Mouse (Mus musculus) midbrain, embryonic 15.5 days (tissue): ENCODE measurements at regions not wholly inside any gene's neighbourhood (a gene's known extent, or its start where the extent isn't known, plus 50 kb on each side); places are given as distances from the start of the nearest gene placed in this dataset.

Experiments used
- ATAC-seq: fragments of 200-750 bp; cut with Nextera tagmentation; replicated peaks from 2 replicates; pipeline ENCODE4 v1.8.0; 2017; ENCODE audit warnings: moderate TSS enrichment
- H3K27ac ChIP-seq: fragments of 300-500 bp; sonication (generic); 2 replicates; pipeline ENCODE4 v1.5.1; 2015; ENCODE audit warnings: mild to moderate bottlenecking, inconsistent platforms
- H3K27me3 ChIP-seq: fragments of 300-500 bp; sonication (generic); replicated peaks from 2 replicates; pipeline ENCODE4 v1.6.1; 2015; ENCODE audit warnings: inconsistent platforms
- H3K36me3 ChIP-seq: fragments of 300-500 bp; sonication (generic); replicated peaks from 2 replicates; pipeline ENCODE4 v1.6.1; 2015; ENCODE audit warnings: inconsistent platforms
- H3K4me1 ChIP-seq: fragments of 300-500 bp; sonication (generic); 2 replicates; pipeline ENCODE4 v1.6.1; 2015; ENCODE audit warnings: inconsistent platforms
- H3K4me2 ChIP-seq: fragments of 300-500 bp; sonication (generic); 2 replicates; pipeline ENCODE4 v1.6.1; 2015; ENCODE audit warnings: inconsistent platforms, mild to moderate bottlenecking, moderate library complexity
- H3K4me3 ChIP-seq: fragments of 300-500 bp; sonication (generic); 2 replicates; pipeline ENCODE4 v1.5.1; 2015; ENCODE audit warnings: mild to moderate bottlenecking, inconsistent platforms
- H3K9ac ChIP-seq: fragments of 300-500 bp; sonication (generic); 2 replicates; pipeline ENCODE4 v1.6.1; 2015; ENCODE audit warnings: mild to moderate bottlenecking, inconsistent platforms
- H3K9me3 ChIP-seq: fragments of 300-500 bp; sonication (generic); 2 replicates; pipeline ENCODE4 v1.6.1; 2016; ENCODE audit warnings: inconsistent platforms
- WGBS: fragments of 180-500 bp; shearing (Covaris S2); methylation state at CpG from one replicate; pipeline ENCODE4 v1.1.7; 2015; ENCODE audit warnings: mixed read lengths; 5-methylcytosine and 5-hydroxymethylcytosine counted together

DNA sequence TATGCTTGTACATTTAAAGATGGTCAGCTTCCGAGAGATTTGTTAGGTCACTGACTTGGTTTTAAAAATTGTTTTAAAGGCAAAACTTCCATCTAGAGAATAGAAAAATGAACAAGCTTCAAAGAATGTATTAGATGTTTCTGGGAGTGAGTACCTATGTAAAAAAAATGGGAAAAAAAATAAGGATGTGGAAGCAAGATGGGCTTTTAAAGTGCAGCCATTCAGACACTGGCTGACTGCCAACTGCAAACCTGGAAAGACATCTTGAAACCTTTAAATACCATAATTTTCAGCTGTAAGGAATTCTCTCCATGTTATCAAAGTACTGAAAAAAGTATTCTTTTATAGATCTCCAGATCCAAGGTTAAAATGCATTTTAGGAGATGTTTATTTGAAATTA lies 315.7 kb downstream of the Fgf10 start:
- Histone ChIP-seq H3K9me3 (no peaks in the 10 kb centered on the region), H3K27me3 (no peaks in the 10 kb centered on the region), H3K4me3 (no peak overlapping the region), H3K4me2 (no peak overlapping the region), H3K9ac (no peak overlapping the region), H3K36me3 (no peaks in the 10 kb centered on the region), H3K4me1 (no peaks in the 10 kb centered on the region), H3K27ac (no peak overlapping the region)
- ATAC-seq: no peak
- 92% methylated on average over 1 of the region's 1 CpGs for WGBS

DNA sequence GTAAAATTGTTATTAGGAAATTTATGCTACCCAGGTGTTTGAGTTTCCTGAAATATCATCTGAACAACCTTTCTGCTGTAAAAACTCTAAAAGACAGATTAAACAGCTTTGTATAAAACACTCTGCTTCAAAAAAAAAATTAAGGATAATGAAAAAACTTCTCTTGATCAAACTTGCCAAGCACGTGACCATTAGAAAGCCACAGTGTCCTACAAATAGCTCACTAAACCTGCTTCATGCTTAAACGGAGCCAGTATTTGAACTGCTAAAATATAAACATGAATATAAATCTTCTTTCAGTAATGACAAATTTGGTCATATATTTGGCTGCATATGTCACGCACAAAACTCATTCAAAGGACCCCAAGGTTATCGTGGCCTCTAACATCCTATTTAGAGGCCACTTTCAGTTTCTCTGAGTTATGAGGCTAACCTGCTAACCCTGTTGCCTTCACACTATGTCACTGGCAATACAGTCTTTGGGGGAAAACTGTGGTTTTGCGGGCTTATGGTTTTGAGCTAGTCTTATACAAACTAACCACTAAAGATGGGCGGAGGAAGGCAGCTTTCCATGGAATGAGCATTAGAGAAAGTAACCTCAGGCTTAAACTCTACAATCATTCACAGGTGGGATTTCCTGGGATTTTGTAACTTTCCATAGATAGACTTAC lies 355.8 kb downstream of the Fgf10 start:
- no peak for ATAC-seq
- Histone ChIP-seq H3K9ac (no peak overlapping the region), H3K9me3 (no peaks in the 10 kb centered on the region), H3K27me3 (no peaks in the 10 kb centered on the region), H3K4me1 (no peaks in the 10 kb centered on the region), H3K36me3 (no peaks in the 10 kb centered on the region), H3K27ac (no peak overlapping the region), H3K4me2 (no peak overlapping the region), H3K4me3 (no peak overlapping the region)
- 92% methylated on average over 6 of the region's 6 CpGs for WGBS

DNA sequence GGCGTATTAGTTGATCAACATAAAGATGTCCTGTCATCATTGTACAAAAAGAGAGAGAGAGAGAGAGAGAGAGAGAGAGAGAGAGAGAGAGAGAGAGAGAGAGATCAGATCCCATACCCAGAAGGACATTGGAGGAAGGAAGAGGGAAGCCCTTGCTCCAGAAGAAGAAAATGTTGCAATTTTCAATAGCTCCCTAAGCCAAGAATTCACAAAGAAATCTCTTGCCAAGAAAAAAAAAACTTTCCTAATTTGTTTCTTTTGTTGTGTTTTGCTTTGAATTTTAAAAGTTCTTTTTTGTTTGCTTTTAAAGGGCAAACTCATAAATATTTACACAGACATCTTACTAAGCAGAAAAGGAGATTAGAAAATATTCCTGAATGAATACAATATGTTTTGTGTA lies 370.0 kb downstream of the Fgf10 start:
- H3K4me1 ChIP-seq: no peaks in the 10 kb centered on the region
- no peak for ATAC-seq
- 86% methylated on average over 1 of the region's 1 CpGs for WGBS
- no peaks in the 10 kb centered on the region for H3K9me3 ChIP-seq
- no peak overlapping the region for H3K9ac ChIP-seq
- no peak overlapping the region for H3K27ac ChIP-seq
- H3K4me3 ChIP-seq: no peak overlapping the region
- no peaks in the 10 kb centered on the region for H3K36me3 ChIP-seq
- H3K27me3 ChIP-seq: no peaks in the 10 kb centered on the region
- no peak overlapping the region for H3K4me2 ChIP-seq

DNA sequence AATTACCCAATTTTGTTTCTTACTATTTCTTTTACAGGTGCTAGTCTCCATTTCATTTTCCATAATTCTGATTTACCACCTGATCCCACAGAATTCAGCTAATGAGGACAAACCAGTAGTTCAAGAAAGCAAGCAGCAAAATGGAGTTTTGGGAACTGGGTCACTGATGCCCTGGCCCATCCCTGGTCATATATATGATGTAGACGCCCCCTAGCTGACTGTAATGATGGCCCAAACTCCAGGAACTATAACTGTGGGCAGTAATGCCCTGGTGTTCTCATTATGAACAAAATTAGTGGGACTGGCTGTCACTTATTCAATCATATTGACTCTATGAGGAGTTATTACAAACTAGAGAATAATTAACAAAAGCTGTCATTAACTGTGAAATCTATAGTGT lies 375.5 kb downstream of the Fgf10 start:
- WGBS: 65% methylated on average over 1 of the region's 1 CpGs
- H3K4me2 ChIP-seq: no peak overlapping the region
- no peak overlapping the region for H3K4me3 ChIP-seq
- H3K36me3 ChIP-seq: no peaks in the 10 kb centered on the region
- no peak overlapping the region for H3K9ac ChIP-seq
- H3K27me3 ChIP-seq: no peaks in the 10 kb centered on the region
- no peak for ATAC-seq
- no peaks in the 10 kb centered on the region for H3K4me1 ChIP-seq
- H3K9me3 ChIP-seq: no peaks in the 10 kb centered on the region
- H3K27ac ChIP-seq: no peak overlapping the region

DNA sequence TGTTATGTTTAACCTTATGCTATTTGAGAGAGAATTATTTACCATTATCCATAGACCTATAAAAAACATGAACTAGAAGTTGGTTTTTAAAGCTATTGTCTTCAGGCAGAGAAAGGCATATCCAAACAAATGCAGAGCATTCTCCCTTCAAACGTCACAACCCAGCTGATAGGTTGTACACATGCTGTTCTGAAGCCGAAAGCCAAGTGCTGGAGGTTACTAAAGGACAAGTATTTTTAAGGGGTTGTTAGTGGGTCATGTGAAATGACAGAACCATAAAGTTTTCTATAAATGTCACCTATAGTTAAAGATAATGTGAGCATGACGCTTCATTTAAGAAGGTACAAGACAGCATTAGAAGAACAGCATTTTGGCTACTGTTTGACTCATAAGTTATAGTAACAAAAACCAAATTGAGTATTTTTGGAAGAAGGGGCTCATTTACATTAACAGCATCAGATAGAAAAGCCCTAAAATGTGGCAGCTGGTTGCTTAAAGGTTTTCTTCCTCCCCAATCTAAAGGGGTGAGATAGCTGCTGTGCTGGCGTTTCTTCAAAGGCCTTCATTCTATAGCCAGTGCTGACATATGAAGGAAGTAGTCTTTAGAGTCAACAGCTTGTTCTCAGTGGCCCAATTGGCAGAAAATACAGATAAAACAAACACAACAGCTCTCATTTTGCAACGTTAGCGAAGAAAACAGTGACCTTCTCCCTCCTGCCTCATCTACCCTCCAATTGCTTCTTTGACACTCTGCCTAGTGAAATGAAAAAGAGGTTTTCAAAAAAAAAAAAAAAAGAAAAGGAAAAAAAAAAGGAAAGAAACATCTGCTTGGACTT lies 359.4 kb upstream of the Paip1 start:
- ATAC-seq: no peak
- WGBS: 90% methylated on average over 6 of the region's 6 CpGs

DNA sequence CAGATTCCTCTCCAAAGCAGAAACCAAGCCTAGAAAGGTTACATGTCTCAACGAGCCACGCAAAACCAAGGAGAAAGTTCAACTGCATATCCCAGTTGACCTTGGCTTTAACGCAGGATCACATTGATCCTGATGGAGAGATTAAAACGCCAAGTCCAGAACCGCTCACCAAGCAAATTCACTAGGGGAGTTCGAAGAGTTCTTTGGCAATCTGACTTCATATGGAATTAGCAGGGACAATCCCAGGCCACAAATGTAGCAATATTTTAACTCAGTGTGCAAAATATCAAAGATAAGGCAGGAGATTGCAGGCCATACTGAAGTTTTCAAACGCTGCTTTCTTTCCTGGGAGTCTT lies 358.8 kb upstream of the Paip1 start:
- WGBS: 90% methylated on average over 7 of the region's 7 CpGs
- no peaks in the 10 kb centered on the region for H3K36me3 ChIP-seq
- no peak for ATAC-seq
- H3K9ac ChIP-seq: no peak overlapping the region
- no peaks in the 10 kb centered on the region for H3K4me1 ChIP-seq
- no peaks in the 10 kb centered on the region for H3K27me3 ChIP-seq
- H3K27ac ChIP-seq: no peak overlapping the region
- H3K9me3 ChIP-seq: no peaks in the 10 kb centered on the region
- H3K4me2 ChIP-seq: no peak overlapping the region
- no peak overlapping the region for H3K4me3 ChIP-seq

More for the DNA sequence above, 359.4 kb upstream of the Paip1 start:
- Histone ChIP-seq H3K4me1 (no peaks in the 10 kb centered on the region), H3K4me2 (no peak overlapping the region), H3K9me3 (no peaks in the 10 kb centered on the region), H3K27ac (no peak overlapping the region), H3K4me3 (no peak overlapping the region), H3K36me3 (no peaks in the 10 kb centered on the region), H3K27me3 (no peaks in the 10 kb centered on the region), H3K9ac (no peak overlapping the region)

DNA sequence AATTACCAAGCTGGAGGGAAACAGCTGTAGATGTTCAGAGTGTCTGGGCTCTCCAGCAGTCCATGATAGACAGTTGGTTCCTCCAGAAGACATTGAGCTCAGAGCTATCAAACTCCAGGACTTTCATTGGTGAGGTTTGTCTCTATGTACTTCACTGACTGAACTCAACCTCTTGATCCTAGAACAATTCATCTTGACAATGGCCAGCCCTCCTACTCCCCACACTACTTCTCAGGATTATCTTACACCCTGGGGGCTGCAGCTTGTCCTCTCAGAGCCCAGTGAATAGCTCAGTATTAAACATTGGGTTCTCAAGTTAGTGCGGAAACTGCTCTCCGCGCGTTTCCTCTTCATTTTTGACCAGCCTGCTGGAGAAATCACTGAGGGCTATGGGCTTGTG lies 349.2 kb upstream of the Paip1 start:
- Histone ChIP-seq H3K4me1 (no peaks in the 10 kb centered on the region), H3K4me3 (no peak overlapping the region), H3K4me2 (no peak overlapping the region), H3K36me3 (no peaks in the 10 kb centered on the region), H3K27ac (no peak overlapping the region), H3K9ac (no peak overlapping the region), H3K27me3 (no peaks in the 10 kb centered on the region), H3K9me3 (no peaks in the 10 kb centered on the region)
- WGBS: 86% methylated on average over 4 of the region's 4 CpGs
- no peak for ATAC-seq

DNA sequence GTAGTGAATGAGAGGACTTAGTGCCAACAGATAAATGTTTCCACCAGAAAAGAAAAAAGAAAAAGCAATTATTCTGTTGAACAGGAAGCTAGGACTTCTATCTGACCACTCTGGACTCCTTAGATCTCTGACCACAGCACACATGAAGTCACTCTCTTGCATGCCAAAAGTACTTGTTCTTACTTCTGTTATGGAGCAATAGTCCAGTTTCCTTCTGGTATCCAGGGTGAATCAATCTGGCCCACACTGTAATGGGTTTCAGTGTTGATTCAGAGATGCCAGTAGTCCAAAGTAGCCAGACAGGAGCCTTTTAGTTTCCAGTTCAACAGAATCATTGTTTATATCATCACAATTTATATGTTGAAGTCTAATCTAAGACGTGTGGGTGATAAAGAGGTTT lies 346.7 kb upstream of the Paip1 start:
- WGBS: 59% methylated on average over 1 of the region's 1 CpGs
- Histone ChIP-seq H3K27me3 (no peaks in the 10 kb centered on the region), H3K27ac (no peak overlapping the region), H3K9ac (no peak overlapping the region), H3K4me1 (no peaks in the 10 kb centered on the region), H3K36me3 (no peaks in the 10 kb centered on the region), H3K4me3 (no peak overlapping the region), H3K9me3 (no peaks in the 10 kb centered on the region), H3K4me2 (no peak overlapping the region)
- no peak for ATAC-seq

DNA sequence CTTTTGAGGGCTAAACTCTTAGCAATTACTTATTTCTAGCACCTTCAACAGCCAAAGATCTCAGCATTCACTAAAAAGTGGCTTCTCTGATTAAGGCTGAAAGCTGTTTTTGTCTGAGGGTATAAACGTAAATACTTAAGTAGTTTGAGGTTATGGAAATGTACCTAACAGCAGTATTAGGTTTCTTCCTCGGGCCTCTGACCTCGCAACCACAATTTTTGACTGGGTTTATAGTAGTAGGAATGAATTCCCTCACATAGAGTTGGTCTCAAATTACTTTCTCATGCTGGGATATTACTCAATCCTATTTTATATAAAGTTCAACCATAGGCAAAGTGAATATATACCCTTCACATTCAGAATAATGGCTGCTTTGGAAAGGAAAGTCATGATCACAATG lies 310.5 kb upstream of the Paip1 start:
- 86% methylated on average over 3 of the region's 3 CpGs for WGBS
- Histone ChIP-seq H3K9ac (no peak overlapping the region), H3K27ac (no peak overlapping the region), H3K27me3 (no peaks in the 10 kb centered on the region), H3K36me3 (no peaks in the 10 kb centered on the region), H3K4me2 (no peak overlapping the region), H3K4me1 (no peaks in the 10 kb centered on the region), H3K9me3 (no peaks in the 10 kb centered on the region), H3K4me3 (no peak overlapping the region)
- ATAC-seq: no peak

DNA sequence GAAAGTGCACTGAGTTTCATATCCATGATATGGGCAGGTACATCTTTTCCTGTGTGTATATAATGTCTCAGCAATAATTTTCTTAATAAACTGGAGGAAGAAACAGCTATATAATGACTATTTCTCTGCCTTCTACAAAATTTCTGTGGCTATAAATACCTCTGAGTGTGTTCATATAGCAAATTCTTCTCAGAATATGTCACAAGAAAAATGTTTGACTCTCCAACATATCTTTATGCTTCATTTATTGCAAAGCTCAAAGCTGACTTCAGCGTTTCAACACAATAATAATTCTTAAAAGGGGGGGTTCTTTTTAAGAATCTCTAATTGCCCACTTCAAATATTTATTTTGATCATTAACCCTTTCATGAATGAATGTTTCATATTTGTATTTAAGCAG lies 310.0 kb upstream of the Paip1 start:
- WGBS: 72% methylated on average over 1 of the region's 1 CpGs
- no peak for ATAC-seq
- no peaks in the 10 kb centered on the region for H3K9me3 ChIP-seq

DNA sequence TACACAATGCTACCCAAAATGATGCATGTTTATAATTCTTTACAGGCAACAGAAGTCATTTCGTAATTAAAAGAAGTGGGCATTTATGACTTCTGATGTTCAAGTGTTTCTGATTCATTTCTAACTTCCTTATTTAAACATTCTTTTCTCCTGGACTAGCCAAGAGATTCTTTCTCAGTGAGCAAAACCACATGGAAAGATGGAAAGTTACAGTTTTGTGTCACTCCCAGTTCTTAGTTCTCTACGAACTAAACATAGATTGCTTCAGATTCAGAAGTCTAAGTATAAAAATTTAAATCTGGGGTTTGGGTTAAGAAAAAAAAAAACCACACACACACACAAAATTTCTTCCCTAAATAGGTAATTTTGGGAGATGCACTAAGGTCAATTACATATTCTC lies 288.0 kb upstream of the Paip1 start:
- H3K36me3 ChIP-seq: no peaks in the 10 kb centered on the region
- 93% methylated on average over 2 of the region's 2 CpGs for WGBS
- no peak overlapping the region for H3K4me3 ChIP-seq
- H3K9me3 ChIP-seq: no peaks in the 10 kb centered on the region
- H3K27me3 ChIP-seq: no peaks in the 10 kb centered on the region
- ATAC-seq: no peak
- H3K4me2 ChIP-seq: no peak overlapping the region
- H3K9ac ChIP-seq: no peak overlapping the region
- no peak overlapping the region for H3K27ac ChIP-seq
- H3K4me1 ChIP-seq: no peaks in the 10 kb centered on the region

More for the DNA sequence above, 310.0 kb upstream of the Paip1 start:
- Histone ChIP-seq H3K27ac (no peak overlapping the region), H3K27me3 (no peaks in the 10 kb centered on the region), H3K36me3 (no peaks in the 10 kb centered on the region), H3K4me3 (no peak overlapping the region), H3K9ac (no peak overlapping the region), H3K4me2 (no peak overlapping the region), H3K4me1 (no peaks in the 10 kb centered on the region)

DNA sequence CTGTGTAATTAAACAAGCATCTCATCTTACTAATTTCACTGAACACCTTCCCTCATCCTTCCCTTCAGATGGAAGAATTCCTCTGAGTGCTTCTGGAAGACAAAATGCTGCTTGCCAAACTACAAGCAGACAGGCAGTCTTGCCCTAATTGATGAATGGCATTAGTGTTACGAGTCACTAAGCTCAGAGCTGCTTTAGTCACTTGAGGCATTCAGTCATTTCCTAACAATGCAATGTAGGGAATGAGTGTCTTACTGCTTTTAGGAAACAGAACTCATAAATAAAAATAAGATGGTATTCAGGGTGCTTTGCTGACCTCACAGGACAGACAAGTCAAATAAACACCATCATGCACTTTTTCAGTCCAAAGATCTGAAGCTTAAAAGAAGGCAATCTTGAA lies 285.1 kb upstream of the Paip1 start:
- H3K9me3 ChIP-seq: no peaks in the 10 kb centered on the region
- H3K4me2 ChIP-seq: no peak overlapping the region
- H3K9ac ChIP-seq: no peak overlapping the region
- WGBS: 0% methylated on average over 1 of the region's 1 CpGs
- H3K27me3 ChIP-seq: no peaks in the 10 kb centered on the region
- no peak overlapping the region for H3K4me3 ChIP-seq
- H3K4me1 ChIP-seq: no peaks in the 10 kb centered on the region
- no peaks in the 10 kb centered on the region for H3K36me3 ChIP-seq
- no peak for ATAC-seq
- no peak overlapping the region for H3K27ac ChIP-seq

DNA sequence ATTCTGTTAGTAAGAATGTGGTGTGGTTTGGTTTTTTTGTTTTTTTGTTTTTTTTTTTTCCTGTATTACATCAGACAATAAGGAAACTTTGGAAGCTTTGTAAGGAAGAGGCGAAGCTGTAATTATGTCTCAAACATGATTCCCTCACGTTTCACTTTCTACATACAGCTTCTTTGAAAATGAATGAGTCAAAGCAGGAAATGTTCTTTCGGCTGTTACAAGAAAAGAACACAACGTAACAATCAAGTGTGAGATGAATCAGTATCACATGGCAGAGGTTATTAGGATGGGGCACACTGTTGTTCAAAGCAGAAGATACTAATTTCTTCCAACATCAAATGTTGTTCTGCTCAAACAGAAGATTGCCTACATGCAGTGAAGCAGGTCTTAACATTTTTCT lies 282.7 kb upstream of the Paip1 start:
- WGBS: 75% methylated on average over 4 of the region's 4 CpGs
- Histone ChIP-seq H3K4me3 (no peak overlapping the region), H3K27ac (no peak overlapping the region), H3K4me2 (no peak overlapping the region), H3K27me3 (no peaks in the 10 kb centered on the region), H3K36me3 (no peaks in the 10 kb centered on the region), H3K9ac (no peak overlapping the region), H3K4me1 (no peaks in the 10 kb centered on the region), H3K9me3 (no peaks in the 10 kb centered on the region)
- ATAC-seq: no peak
